Mouse (Mus musculus) E14TG2a.4 (cell line): ENCODE measurements around the gene Csnk1g1.

Source experiments
- CTCF ChIP-seq: conservative IDR thresholded peaks from 2 replicates; pipeline ENCODE4 v1.5.1; 2014; ENCODE audit warnings: low read length
- NANOG ChIP-seq: IDR thresholded peaks from 2 replicates; pipeline ENCODE4 v1.6.1; 2014; ENCODE audit warnings: borderline replicate concordance, low read length, mixed read lengths
- POU5F1 ChIP-seq: IDR thresholded peaks from 2 replicates; pipeline ENCODE4 v1.6.1; 2014; ENCODE audit warnings: low read length, borderline replicate concordance

GRCm38 (mm10) chr9:66007603-66008202 is 99.0 kb downstream of the Csnk1g1 start:
- no peak for TF ChIP-seq CTCF
- TF ChIP-seq NANOG, result no peak
- no peak for TF ChIP-seq POU5F1
